8 mouse cellular contexts compared by ENCODE assay signal in the genomic region with DNA sequence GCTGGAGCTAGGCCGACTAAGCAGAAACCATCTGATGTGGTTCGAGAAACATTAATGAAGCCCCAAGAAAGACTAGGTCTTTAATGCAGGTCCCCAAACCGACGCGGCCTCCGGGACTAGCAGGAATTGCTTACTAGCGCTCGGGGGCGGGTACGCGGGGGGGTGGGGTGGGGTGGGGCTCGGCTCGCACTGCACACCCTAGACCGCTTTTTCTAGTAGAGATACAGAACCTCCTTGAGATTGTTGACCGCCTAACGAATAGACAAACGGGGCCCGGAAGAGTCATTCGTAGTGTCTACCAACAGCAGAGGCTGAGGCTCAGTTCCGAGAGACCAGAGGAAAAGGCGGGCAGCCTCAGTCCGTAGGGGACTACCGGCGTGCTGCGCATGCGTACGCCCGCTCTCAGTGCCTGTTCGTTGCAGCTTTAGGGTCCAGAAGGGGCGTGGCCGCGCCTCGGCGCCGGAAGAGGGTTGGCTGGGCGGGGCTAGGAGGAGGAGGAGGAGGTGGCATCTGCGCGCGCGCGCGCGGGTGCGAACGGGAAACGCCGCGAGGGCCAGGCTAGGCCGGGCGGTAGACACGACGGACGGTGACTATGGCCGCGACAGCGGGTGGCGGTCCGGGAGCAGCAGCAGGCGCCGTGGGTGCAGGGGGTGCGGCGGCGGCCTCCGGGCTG. TPM values are rescaled to one million over a fixed set of nuclear protein-coding genes. Genes with fewer than 3 reads are reported as not detected.
DNase-seq lines count a peak whose midpoint lies in the region; ATAC-seq lines count a peak whose summit lies in the region.

No protein-coding gene starts in this region.

- DNase-seq in B cell, adult 2 months: peak; percentile 99
- peak; percentile 99 for DNase-seq in brain, adult 2 months (ENCODE audit: low read depth, low spot score)
- DNase-seq in heart, embryonic 10.5 days (ENCODE audit: low spot score): peak; percentile 99
- DNase-seq in liver: peak; percentile 100
- peak; percentile 100 for DNase-seq in spleen, postnatal 4 days (ENCODE audit: low spot score in 2 of 2)

- H3K4me3 ChIP-seq in heart, embryonic 10.5 days: peak overlapping the region; percentile 98
- H3K4me3 ChIP-seq in kidney, embryonic 15.5 days (replicated peaks): peak overlapping the region; percentile 92

- H3K4me1 ChIP-seq in heart, embryonic 10.5 days: peaks cover 13% of the 10 kb centered on the region
- H3K4me1 ChIP-seq in kidney, embryonic 15.5 days: peaks cover 27% of the 10 kb centered on the region

- peak overlapping the region; percentile 96 for H3K9ac ChIP-seq in kidney, embryonic 15.5 days

- no peaks in the 10 kb centered on the region for H3K27me3 ChIP-seq in heart, embryonic 10.5 days (ENCODE audit: insufficient read depth, poor library complexity, severe bottlenecking)
- no peaks in the 10 kb centered on the region for H3K27me3 ChIP-seq in kidney, embryonic 15.5 days

- WGBS in heart, embryonic 10.5 days: under 1% methylated on average over 64 of the region's 64 CpGs
- WGBS in kidney, embryonic 15.5 days: under 1% methylated on average over 64 of the region's 64 CpGs

- H3K4me2 ChIP-seq in kidney, embryonic 15.5 days: peak overlapping the region; percentile 71

- peak; percentile 97 for ATAC-seq in erythroblast, adult 5-6 weeks (replicated peaks; ENCODE audit: low FRiP score, poor library complexity, severe bottlenecking)
- ATAC-seq in kidney, embryonic 15.5 days (replicated peaks; ENCODE audit: low FRiP score): peak; percentile 98
- peak; percentile 98 for ATAC-seq in monocyte, adult 5-6 weeks (replicated peaks; ENCODE audit: insufficient number of reproducible peaks, low FRiP score, low TSS enrichment, poor library complexity, severe bottlenecking)

- H3K9me3 ChIP-seq in heart, embryonic 10.5 days: no peaks in the 10 kb centered on the region
- H3K9me3 ChIP-seq in kidney, embryonic 15.5 days (replicated peaks): no peaks in the 10 kb centered on the region

- peak overlapping the region; percentile 99 for H3K27ac ChIP-seq in heart, embryonic 10.5 days
- peak overlapping the region; percentile 96 for H3K27ac ChIP-seq in kidney, embryonic 15.5 days

- H3K36me3 ChIP-seq in heart, embryonic 10.5 days: peaks cover 22% of the 10 kb centered on the region
- peaks cover 28% of the 10 kb centered on the region for H3K36me3 ChIP-seq in kidney, embryonic 15.5 days

RNA-seq across cellular contexts. Expression of a gene that starts 14.0 kb away (rescaled TPM):
- total RNA-seq in erythroblast, adult 5-6 weeks (2015; ENCODE audit: low replicate concordance): 13.3 and 19.2 TPM in 2 replicates
- 7.8 and 10.7 TPM in 2 replicates for total RNA-seq in erythroblast, adult 5-6 weeks (2017; ENCODE audit: low replicate concordance)
- polyA plus RNA-seq in heart, embryonic 10.5 days (2016; fragmentation: Nextera tagmentation; extraction: Ambion mirVana): 130 and 141 TPM in 2 replicates
- polyA plus RNA-seq in kidney, embryonic 15.5 days (2015; fragmentation: Nextera tagmentation; extraction: Ambion mirVana): 136 and 138 TPM in 2 replicates
- 26.4 to 57.7 TPM (median 47.4 TPM) in 3 replicates for total RNA-seq in monocyte, adult 5-6 weeks (2017)

RNA-seq across cellular contexts. Expression of a gene that starts 14.2 kb away (rescaled TPM):
- total RNA-seq in erythroblast, adult 5-6 weeks (2015; ENCODE audit: low replicate concordance): 24.9 and 33.6 TPM in 2 replicates
- 17.6 and 24.5 TPM in 2 replicates for total RNA-seq in erythroblast, adult 5-6 weeks (2017; ENCODE audit: low replicate concordance)
- polyA plus RNA-seq in heart, embryonic 10.5 days (2016; fragmentation: Nextera tagmentation; extraction: Ambion mirVana): 105 and 119 TPM in 2 replicates
- polyA plus RNA-seq in kidney, embryonic 15.5 days (2015; fragmentation: Nextera tagmentation; extraction: Ambion mirVana): 137 and 138 TPM in 2 replicates
- total RNA-seq in monocyte, adult 5-6 weeks (2017): 19.7 to 37.0 TPM (median 20.6 TPM) in 3 replicates

Comparison
In these comparisons a context has a peak if more than half of its experiments do, and no peak if none do; other contexts are left out.
1. Peak in every context shown above with its lines: DNase-seq, ATAC-seq, H3K4me3 ChIP-seq and H3K27ac ChIP-seq.